Mouse (Mus musculus) G1E (cell line): ENCODE data around the gene Slc25a21.

Experiments
- CTCF ChIP-seq: IDR thresholded peaks from 2 replicates; pipeline ENCODE4 v1.5.1; 2012; ENCODE audit warnings: low read depth, low read length, inconsistent platforms, mixed read lengths
- GATA1 ChIP-seq: IDR thresholded peaks from 2 replicates; pipeline ENCODE4 v1.6.1; 2012; ENCODE audit warnings: borderline replicate concordance, low read length, inconsistent platforms, mixed read lengths

GRCm38 (mm10) chr12:57187032-57187431 lies 10.2 kb downstream of the Slc25a21 start:
- TF ChIP-seq CTCF, result no peak
- no peak for TF ChIP-seq GATA1
